Mouse (Mus musculus) frontal cortex, postnatal 14 days (tissue): ENCODE measurements around the gene Elovl2.

Experiments used
- DNase-seq, 2 experiments: peaks; one replicate each; pipeline ENCODE4 v3.0.0; 2022; ENCODE audit warnings: low spot score in 2 of 2

Elovl2 gene

DNA sequence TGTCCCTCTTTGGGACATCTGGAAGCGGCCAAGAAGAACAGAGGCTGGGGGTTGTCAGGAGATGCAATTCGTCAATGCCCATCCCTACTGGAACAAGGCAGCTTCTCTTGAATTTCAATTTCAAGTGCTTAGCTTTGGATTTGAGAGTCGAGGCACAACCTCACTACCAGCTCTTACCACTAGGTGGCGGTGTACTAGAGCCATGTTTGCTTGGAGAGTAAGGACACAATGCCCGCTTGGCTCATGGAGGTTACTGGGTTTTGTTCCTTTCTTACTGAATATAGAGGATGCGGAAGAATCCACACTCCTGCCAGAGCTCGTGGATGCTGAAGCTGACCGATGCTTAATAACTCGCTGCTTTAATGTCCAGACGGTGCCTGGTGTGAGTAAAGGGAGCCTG is 73.9 kb downstream of the Elovl2 start:
- peak; percentile 13 to 46 for DNase-seq

DNA sequence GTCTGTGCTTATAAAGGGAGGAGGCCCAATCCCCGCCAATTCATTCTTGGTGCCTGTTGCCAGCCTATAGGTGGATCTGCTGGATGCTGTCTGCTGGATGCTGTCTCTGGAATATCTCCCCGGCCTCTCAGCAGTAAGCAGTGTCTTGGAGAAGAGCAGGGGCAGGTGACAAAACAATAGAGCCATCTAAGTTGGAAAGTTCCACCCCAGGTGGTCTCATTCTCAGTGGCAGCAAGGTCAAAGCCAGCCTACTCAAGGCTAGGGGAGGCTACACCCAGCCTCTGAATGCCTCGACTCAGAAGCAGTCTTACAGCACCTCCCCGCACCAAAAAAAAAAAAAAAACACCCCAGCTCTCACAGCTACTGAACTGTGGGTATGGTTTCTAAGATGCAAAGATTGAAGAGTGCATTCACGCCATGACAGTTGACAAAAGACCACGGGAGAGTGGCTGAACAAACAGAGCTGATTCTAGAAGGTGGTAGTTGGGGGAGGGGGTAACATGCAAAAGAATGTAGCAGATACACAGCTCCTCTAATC is 74.7 kb downstream of the Elovl2 start:
- DNase-seq: no peak

DNA sequence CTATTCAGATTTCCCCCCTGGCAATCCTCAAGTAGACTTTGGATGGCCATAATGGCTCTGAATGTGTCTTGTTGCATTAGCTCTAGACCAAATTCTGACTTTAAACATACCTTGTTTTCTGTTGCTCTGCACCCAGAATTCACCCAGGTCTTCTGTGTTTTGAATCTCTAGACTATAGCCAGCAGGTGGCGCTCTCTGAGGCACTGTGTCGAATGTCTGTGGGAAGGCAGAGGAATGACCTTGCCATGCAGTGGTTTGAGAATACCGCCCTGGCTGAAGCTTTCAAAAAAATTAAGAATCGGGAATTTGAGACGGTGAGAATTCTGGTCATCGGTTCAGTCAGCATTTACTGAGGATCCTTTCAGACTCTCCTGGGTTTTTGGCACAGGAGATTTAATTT is 85.3 kb downstream of the Elovl2 start:
- DNase-seq: peak in 1 of 2 experiments; percentile 34
